Mouse (Mus musculus): ENCODE data around the gene Cers6. TPM values are rescaled to one million over a fixed set of nuclear protein-coding genes. Genes with fewer than 3 reads are reported as not detected.

Cers6 gene
- polyA plus RNA-seq, 1 experiment from 2014 or later, result 24.1 TPM

GRCm38 (mm10) chr2:69084416-69084815, 223.2 kb downstream of the Cers6 start:
- H3K27me3 ChIP-seq (ENCODE audit: poor library complexity, severe bottlenecking), result no peaks in the 10 kb centered on the region
- H3K27ac ChIP-seq, result no peak overlapping the region
- peaks cover 27% of the 10 kb centered on the region for H3K4me1 ChIP-seq
- H3K4me3 ChIP-seq, result no peak overlapping the region
- no peak for DNase-seq (ENCODE audit: extremely low spot score, low spot score)
- WGBS, result 87% methylated on average over 6 of the region's 6 CpGs
- H3K9me3 ChIP-seq, result no peaks in the 10 kb centered on the region
- no peaks in the 10 kb centered on the region for H3K36me3 ChIP-seq (replicated peaks)

DNA sequence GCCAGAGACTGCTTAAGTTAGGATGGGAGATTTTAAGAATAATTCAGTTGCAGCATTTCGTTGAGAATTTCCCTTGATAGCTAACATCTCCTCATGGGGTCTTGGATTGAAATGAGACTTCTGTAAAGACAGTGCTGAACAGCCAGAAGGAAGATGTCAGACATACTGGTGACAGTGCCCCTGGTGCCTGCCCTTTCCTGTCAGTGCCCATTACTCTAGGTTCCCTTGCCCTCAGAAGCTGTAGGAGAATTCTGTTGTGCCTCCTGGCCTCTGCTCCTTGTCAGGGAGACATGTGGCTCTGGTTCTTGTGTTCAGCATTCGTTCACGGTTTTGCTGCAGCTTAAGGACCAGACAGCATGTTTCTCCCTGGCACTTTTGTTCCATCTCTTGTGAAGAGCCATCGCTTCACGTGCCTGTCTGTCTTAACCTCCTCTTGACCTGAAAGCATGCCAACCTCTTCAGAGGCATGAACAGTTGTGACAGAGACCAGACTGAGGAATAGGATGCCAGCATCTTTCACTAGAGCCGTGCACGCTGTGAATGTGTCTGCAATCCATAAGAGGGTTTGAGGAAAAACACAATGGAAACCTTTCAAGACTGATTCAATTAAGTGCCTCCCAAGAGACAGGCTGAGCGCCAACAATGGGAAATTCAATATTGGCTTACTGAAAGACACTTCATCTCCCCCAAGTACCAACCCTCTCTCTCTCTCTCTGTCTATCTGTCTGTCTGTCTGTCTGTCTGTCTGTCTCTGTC, 225.4 kb downstream of the Cers6 start:
- peaks cover 27% of the 10 kb centered on the region for H3K4me1 ChIP-seq
- H3K27me3 ChIP-seq (ENCODE audit: poor library complexity, severe bottlenecking), result no peaks in the 10 kb centered on the region
- no peak for DNase-seq (ENCODE audit: extremely low spot score, low spot score)
- WGBS, result 64% methylated on average over 8 of the region's 8 CpGs
- H3K27ac ChIP-seq, result peak overlapping the region; percentile 58; the same call in 1 of the 2 replicates
- H3K4me3 ChIP-seq, result no peak overlapping the region
- H3K9me3 ChIP-seq, result no peaks in the 10 kb centered on the region
- H3K36me3 ChIP-seq (replicated peaks), result no peaks in the 10 kb centered on the region

GRCm38 (mm10) chr2:69095836-69096235, 234.6 kb downstream of the Cers6 start:
- H3K4me3 ChIP-seq, result no peak overlapping the region
- no peaks in the 10 kb centered on the region for H3K9me3 ChIP-seq
- no peak overlapping the region for H3K27ac ChIP-seq
- H3K4me1 ChIP-seq, result no peaks in the 10 kb centered on the region
- no peaks in the 10 kb centered on the region for H3K36me3 ChIP-seq (replicated peaks)
- no peak for DNase-seq (ENCODE audit: extremely low spot score, low spot score)
- H3K27me3 ChIP-seq (ENCODE audit: poor library complexity, severe bottlenecking), result no peaks in the 10 kb centered on the region

DNA sequence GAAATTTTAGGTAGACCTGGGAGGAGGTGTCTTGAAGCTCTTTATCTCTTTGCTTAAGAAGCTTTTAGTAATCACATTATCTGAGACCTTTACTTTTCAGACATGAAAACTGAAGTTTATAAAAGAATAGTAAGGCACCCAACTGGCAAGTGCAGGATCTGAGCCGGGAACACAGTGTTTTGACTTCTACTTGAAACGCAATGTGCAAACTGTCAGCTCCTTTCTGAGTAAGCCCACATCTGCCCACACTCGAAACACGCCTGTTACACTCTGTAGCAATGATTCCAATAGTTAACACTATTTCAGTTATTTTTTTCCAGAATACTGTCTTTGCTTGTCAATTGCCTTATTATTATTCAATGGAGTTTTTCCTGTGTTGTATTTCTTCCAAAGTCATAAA, 235.6 kb downstream of the Cers6 start:
- Histone ChIP-seq H3K27ac (no peak overlapping the region), H3K9me3 (no peaks in the 10 kb centered on the region), H3K4me1 (no peaks in the 10 kb centered on the region), H3K36me3 (replicated peaks) (no peaks in the 10 kb centered on the region), H3K4me3 (no peak overlapping the region), H3K27me3 (ENCODE audit: poor library complexity, severe bottlenecking) (no peaks in the 10 kb centered on the region)
- WGBS, result 83% methylated on average over 4 of the region's 4 CpGs
- DNase-seq (ENCODE audit: extremely low spot score, low spot score), result no peak

- 92% methylated on average over 2 of the region's 2 CpGs for WGBS
- no peak overlapping the region for H3K27ac ChIP-seq
- no peaks in the 10 kb centered on the region for H3K36me3 ChIP-seq (replicated peaks)
- H3K4me3 ChIP-seq, result no peak overlapping the region
- no peak for DNase-seq (ENCODE audit: extremely low spot score, low spot score)
- H3K4me1 ChIP-seq, result no peaks in the 10 kb centered on the region
- no peaks in the 10 kb centered on the region for H3K9me3 ChIP-seq
- no peaks in the 10 kb centered on the region for H3K27me3 ChIP-seq (ENCODE audit: poor library complexity, severe bottlenecking)
Measured at GRCm38 (mm10) chr2:69097526-69097925, 236.3 kb downstream of the Cers6 start.

- H3K4me3 ChIP-seq, result no peak overlapping the region
- H3K27ac ChIP-seq, result no peak overlapping the region
- no peaks in the 10 kb centered on the region for H3K27me3 ChIP-seq (ENCODE audit: poor library complexity, severe bottlenecking)
- WGBS, result 94% methylated on average over 3 of the region's 3 CpGs
- no peaks in the 10 kb centered on the region for H3K36me3 ChIP-seq (replicated peaks)
- DNase-seq (ENCODE audit: extremely low spot score, low spot score), result no peak
- peaks cover 4% of the 10 kb centered on the region; the same call in 1 of the 2 replicates for H3K4me1 ChIP-seq
- H3K9me3 ChIP-seq, result no peaks in the 10 kb centered on the region
Measured at GRCm38 (mm10) chr2:69098701-69099100, 237.5 kb downstream of the Cers6 start.

DNA sequence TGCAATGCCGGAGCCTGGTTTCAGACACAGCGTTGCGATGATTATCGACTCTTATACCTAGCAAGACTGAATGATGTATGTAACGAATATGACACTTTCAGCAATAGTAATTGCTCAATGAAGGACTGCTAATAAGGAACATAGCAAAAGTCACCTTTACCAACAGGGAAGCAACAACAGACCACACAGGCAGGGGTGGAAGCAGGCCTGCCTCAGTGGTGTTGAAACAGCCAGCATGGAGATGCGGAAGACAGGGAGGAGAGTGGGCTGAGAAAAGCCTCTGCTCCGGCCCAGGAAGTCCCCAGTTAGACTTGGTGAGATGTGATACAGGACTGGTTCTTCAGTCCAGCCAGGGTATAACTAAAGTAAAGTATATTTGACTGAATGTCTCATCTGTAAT, 237.9 kb downstream of the Cers6 start:
- WGBS, result 95% methylated on average over 7 of the region's 7 CpGs

DNA sequence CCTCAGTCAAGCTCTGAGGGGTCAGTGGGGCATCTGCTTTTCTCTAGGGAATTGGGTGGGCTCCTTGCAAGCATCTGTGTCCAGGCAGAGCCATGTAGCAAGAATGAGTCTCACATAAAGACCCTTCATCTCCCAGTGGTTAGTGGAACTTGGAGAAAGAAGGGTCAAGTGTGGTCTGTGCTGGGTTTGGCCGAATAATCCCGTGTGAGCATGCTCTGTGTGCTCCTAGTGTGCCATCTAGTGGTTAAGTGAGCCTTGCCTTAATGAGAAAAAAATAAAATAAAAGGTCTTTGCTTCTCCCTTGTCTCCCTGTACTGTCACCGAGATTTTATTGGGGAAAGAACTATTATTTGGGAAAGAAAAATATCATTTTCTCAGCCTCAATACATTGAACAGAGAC, 239.5 kb downstream of the Cers6 start:
- Histone ChIP-seq H3K36me3 (replicated peaks) (no peaks in the 10 kb centered on the region), H3K4me1 (peaks cover 15% of the 10 kb centered on the region), H3K27me3 (ENCODE audit: poor library complexity, severe bottlenecking) (no peaks in the 10 kb centered on the region), H3K9me3 (no peaks in the 10 kb centered on the region), H3K4me3 (no peak overlapping the region), H3K27ac (no peak overlapping the region)
- 37% methylated on average over 3 of the region's 3 CpGs for WGBS
- peak; percentile 21 for DNase-seq (ENCODE audit: extremely low spot score, low spot score)

More for the DNA sequence above, 237.9 kb downstream of the Cers6 start:
- no peaks in the 10 kb centered on the region for H3K9me3 ChIP-seq
- no peaks in the 10 kb centered on the region for H3K27me3 ChIP-seq (ENCODE audit: poor library complexity, severe bottlenecking)
- H3K4me1 ChIP-seq, result peaks cover 7% of the 10 kb centered on the region
- DNase-seq (ENCODE audit: extremely low spot score, low spot score), result no peak
- H3K4me3 ChIP-seq, result no peak overlapping the region
- no peaks in the 10 kb centered on the region for H3K36me3 ChIP-seq (replicated peaks)
- no peak overlapping the region for H3K27ac ChIP-seq

DNA sequence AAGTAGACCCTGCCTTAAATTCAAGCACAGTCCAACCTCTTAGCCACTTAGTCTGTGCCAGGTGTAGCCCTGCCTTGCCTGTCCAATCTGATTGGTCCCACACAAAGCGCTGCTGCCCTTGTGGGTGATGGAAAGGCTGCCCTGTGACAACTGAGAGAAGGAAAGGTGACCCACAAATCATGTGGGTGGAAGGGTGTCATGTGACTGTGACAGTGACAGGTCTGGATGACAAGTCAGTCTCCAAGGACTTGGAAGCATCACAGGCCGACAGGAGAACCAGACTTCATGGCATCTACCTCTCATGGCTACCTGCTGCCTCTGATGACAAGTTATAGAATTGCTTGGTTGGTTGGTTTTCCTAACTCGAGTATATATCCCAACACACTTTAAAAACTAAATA, 242.3 kb downstream of the Cers6 start:
- H3K9me3 ChIP-seq, result no peaks in the 10 kb centered on the region
- no peak overlapping the region for H3K4me3 ChIP-seq
- no peak overlapping the region for H3K27ac ChIP-seq
- H3K36me3 ChIP-seq (replicated peaks), result no peaks in the 10 kb centered on the region
- no peaks in the 10 kb centered on the region for H3K27me3 ChIP-seq (ENCODE audit: poor library complexity, severe bottlenecking)
- DNase-seq (ENCODE audit: extremely low spot score, low spot score), result no peak
- 86% methylated on average over 3 of the region's 3 CpGs for WGBS
- H3K4me1 ChIP-seq, result peaks cover 20% of the 10 kb centered on the region

DNA sequence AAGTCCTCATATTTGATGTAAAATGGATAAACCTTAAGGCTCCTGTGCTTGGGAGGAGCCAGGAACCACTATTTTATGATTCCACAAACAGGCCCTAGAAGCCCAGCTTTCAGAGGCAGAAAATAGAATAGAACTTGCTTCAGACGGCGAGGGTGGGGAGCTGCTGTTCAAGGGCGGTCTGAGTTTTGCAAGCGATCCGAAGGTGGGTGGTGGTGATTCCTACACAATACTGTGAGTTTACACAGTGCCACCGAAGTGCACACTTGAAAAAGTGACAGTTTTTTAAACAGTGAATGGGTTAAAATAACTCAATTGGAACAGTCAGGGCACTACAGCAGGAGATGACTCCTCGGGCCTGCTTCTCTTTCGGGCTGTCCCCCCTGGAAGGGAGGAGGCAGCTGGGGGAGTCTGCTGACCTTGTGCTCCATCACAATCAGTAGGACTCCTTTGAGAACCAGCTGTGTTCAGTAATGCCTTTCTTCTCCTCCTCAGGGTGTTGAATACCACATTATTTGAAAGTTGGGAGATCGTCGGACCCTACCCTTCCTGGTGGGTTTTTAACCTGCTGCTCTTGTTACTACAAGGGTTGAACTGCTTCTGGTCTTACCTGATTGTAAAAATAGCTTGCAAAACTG, 243.4 kb downstream of the Cers6 start:
- no peaks in the 10 kb centered on the region for H3K27me3 ChIP-seq (ENCODE audit: poor library complexity, severe bottlenecking)
- H3K27ac ChIP-seq, result no peak overlapping the region
- peaks cover 20% of the 10 kb centered on the region for H3K4me1 ChIP-seq
- no peak for DNase-seq (ENCODE audit: extremely low spot score, low spot score)
- no peaks in the 10 kb centered on the region for H3K36me3 ChIP-seq (replicated peaks)
- H3K9me3 ChIP-seq, result no peaks in the 10 kb centered on the region
- no peak overlapping the region for H3K4me3 ChIP-seq
- 61% methylated on average over 10 of the region's 10 CpGs for WGBS

DNA sequence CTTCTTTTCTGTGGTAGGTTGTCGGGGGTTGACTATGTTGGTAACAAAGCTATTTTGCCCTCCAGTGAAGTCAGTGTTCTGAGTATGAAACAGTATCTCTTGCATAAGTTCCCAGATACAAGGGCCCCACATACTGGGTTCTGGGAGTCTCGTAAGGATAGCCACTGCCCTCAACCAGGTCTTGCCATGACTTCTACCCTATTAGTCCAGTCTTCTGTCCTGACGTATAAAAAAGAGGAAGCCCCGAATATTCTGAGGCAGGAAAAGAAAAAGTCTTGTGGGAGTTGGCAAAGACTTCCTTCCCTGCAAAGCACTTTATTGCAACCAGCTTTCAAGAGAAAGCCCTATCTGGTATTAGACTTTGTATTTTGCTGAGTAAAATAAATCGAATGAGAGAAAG, 248.0 kb downstream of the Cers6 start:
- 91% methylated on average over 5 of the region's 5 CpGs for WGBS
- DNase-seq (ENCODE audit: extremely low spot score, low spot score), result no peak
- H3K4me3 ChIP-seq, result no peak overlapping the region
- peaks cover 12% of the 10 kb centered on the region for H3K4me1 ChIP-seq
- H3K27me3 ChIP-seq (ENCODE audit: poor library complexity, severe bottlenecking), result no peaks in the 10 kb centered on the region
- H3K27ac ChIP-seq, result no peak overlapping the region
- no peaks in the 10 kb centered on the region for H3K9me3 ChIP-seq
- H3K36me3 ChIP-seq (replicated peaks), result no peaks in the 10 kb centered on the region

- no peak for DNase-seq (ENCODE audit: extremely low spot score, low spot score)
- 88% methylated on average over 7 of the region's 7 CpGs for WGBS
- Histone ChIP-seq H3K27ac (no peak overlapping the region), H3K36me3 (replicated peaks) (no peaks in the 10 kb centered on the region), H3K27me3 (ENCODE audit: poor library complexity, severe bottlenecking) (no peaks in the 10 kb centered on the region), H3K9me3 (no peaks in the 10 kb centered on the region), H3K4me3 (no peak overlapping the region), H3K4me1 (peaks cover 8% of the 10 kb centered on the region)
Measured at GRCm38 (mm10) chr2:69109710-69110109, 248.5 kb downstream of the Cers6 start.

- Histone ChIP-seq H3K36me3 (replicated peaks) (peaks cover 7% of the 10 kb centered on the region), H3K4me1 (no peaks in the 10 kb centered on the region), H3K4me3 (no peak overlapping the region), H3K9me3 (0 out of 2 replicates have a peak, but pooled peaks cover 6% of the 10 kb centered on the region), H3K27ac (no peak overlapping the region), H3K27me3 (ENCODE audit: poor library complexity, severe bottlenecking) (no peaks in the 10 kb centered on the region)
- 86% methylated on average over 5 of the region's 5 CpGs for WGBS
- no peak for DNase-seq (ENCODE audit: extremely low spot score, low spot score)
Measured at GRCm38 (mm10) chr2:69112609-69113008, 251.4 kb downstream of the Cers6 start.

Data from forebrain, embryonic 10.5 days (tissue).